Mouse (Mus musculus): Measurements from ENCODE around the gene Cops8. TPM values are rescaled to one million over a fixed set of nuclear protein-coding genes. Genes with fewer than 3 reads are reported as not detected.

The Cops8 gene
- 183 and 199 TPM in 2 replicates for polyA plus RNA-seq (2016; fragmentation: Nextera tagmentation; extraction: Ambion mirVana)

DNA sequence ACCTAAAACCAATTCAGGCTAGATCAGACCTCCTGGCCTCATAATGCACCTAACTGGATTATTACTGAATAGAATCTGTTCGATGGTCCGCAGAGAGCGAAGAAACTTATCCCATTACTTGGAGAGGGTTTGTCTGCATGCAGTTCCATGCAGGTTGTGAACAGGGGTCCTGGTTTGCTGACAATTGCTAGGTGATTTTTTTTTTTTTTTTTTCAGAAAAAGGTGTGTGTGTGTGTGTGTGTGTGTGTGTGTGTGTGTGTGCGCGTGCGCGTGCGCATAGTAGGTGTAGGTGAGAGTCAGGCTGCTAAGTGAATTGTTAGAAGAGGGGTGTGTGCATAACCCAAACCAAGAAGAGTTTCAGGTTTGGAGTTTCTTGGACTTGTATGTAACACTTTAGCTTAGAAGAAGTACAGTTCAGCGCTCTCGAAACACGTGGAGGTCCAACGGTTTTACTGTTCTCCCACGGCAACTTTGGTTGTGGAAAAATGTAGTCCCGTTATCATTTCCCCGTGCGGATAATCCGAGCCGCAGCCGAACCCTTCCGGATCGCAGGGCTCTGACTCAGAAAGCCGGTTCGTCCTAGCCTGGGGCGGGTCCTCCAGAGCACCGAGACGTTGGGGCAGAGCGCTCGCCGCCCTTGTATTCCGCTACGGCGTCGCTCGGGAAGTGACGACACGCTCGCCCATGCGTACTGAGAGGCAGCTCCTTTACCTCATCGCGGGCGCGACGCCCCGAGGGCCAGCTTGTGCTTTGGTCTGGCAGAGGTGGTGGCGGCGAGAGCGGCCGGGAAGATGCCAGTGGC, at the start of gene Cops8:
TSS of gene Cops8 (plus strand) at position 223 of the 802 bp plus-strand sequence.
- Histone ChIP-seq H3K9me3 (replicated peaks) (no peaks in the 10 kb centered on the region), H3K27me3 (ENCODE audit: low read depth, poor library complexity, severe bottlenecking) (no peaks in the 10 kb centered on the region), H3K4me3 (peak within 1 kb of the TSS; percentile 65), H3K27ac (replicated peaks) (peak within 1 kb of the TSS; percentile 82), H3K36me3 (peaks cover 27% of the 10 kb centered on the region), H3K4me1 (peaks cover 14% of the 10 kb centered on the region)
- DNase-seq (ENCODE audit: low spot score), result peak; percentile 96
- 5% methylated on average over 48 of the region's 48 CpGs for WGBS

DNA sequence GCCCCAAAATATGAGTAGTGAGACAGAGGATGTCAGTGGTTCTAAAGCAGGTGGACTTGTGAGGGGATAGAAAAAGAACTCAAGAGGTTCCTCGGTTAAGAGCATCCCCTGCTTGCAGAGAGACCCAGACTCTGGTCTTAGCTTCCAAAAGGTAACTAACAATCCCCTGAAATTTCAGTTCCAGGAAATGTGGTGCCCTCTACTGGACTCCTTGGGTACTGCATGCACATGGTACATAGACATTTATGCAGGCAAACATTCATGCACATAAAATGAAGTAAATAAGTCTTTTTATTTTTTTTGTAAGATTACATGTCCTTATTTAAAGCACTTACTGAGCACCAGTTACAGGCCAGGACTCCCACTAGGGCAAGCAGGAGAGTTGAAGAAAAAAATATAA, 45.6 kb upstream of the Cops8 start:
- H3K9me3 ChIP-seq (replicated peaks), result no peaks in the 10 kb centered on the region
- no peak overlapping the region for H3K27ac ChIP-seq (replicated peaks)
- no peaks in the 10 kb centered on the region for H3K36me3 ChIP-seq
- H3K4me1 ChIP-seq, result peaks cover 16% of the 10 kb centered on the region
- WGBS, result 83% methylated on average over 1 of the region's 1 CpGs
- no peaks in the 10 kb centered on the region for H3K27me3 ChIP-seq (ENCODE audit: low read depth, poor library complexity, severe bottlenecking)
- H3K4me3 ChIP-seq, result no peak overlapping the region
- DNase-seq (ENCODE audit: low spot score), result peak; percentile 31

DNA sequence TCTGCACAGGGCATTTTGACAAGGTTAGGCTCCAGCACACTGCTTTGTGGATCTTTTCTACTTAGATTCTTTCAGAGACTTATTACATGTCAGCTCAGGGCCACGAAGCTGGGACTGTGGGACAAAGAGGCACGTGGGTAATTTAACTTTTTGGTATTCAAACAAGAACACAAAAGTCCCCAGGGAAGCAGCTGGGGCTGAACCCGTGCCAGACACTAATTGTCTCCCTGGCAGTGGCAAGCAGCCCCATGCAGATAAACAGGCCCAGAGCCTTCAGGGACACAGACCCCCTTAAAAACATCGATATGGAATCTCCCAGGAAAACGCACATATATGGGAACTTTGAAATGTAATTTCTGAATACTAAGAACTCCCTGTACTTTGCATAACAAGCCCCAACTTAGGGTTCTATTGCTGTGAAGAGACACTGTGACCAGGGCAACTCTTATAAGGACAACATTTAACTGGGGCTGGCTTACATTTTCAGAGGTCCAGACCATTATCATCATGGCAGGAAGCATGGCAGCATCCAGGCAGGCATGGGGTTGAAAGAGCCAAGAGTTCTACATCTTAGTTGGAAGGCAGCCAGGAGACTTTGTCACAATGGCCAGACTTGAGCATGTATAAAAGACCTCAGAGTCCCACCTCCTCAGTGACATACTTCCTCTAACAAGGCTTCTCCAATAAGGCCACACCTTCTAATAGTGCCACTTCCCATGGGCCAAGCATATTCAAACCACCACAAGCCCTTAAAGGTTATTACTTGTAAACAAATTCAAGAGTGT, 41.6 kb upstream of the Cops8 start:
- Histone ChIP-seq H3K27me3 (ENCODE audit: low read depth, poor library complexity, severe bottlenecking) (no peaks in the 10 kb centered on the region), H3K36me3 (no peaks in the 10 kb centered on the region), H3K4me3 (no peak overlapping the region), H3K27ac (replicated peaks) (0 out of 2 replicates have a peak overlapping the region, but pooled peaks have one; percentile 23), H3K4me1 (peaks cover 17% of the 10 kb centered on the region; the same call in 1 of the 2 replicates), H3K9me3 (replicated peaks) (no peaks in the 10 kb centered on the region)
- WGBS, result 63% methylated on average over 5 of the region's 5 CpGs
- no peak for DNase-seq (ENCODE audit: low spot score)

DNA sequence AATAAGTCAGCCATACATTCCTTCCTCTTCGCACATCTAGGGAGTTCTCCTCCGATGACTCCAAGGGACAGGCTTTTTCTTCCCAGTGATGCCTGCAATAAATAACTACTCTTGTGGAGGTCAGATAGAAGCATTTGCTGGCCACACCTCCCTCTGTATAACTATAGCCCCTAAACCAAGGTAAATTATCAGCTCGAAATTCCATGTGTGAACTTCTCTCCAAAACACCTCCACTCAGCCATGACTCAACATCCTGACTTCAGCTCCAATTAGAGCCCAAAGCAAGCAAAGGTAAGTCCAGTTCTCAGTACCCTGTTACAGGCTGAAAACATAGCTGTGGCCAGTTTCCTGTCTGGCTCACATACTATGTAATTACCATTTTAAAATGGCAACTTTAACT, 38.8 kb upstream of the Cops8 start:
- Histone ChIP-seq H3K4me1 (peaks cover 30% of the 10 kb centered on the region), H3K9me3 (replicated peaks) (no peaks in the 10 kb centered on the region), H3K27ac (replicated peaks) (no peak overlapping the region), H3K27me3 (ENCODE audit: low read depth, poor library complexity, severe bottlenecking) (no peaks in the 10 kb centered on the region), H3K36me3 (no peaks in the 10 kb centered on the region), H3K4me3 (no peak overlapping the region)
- WGBS, result 88% methylated on average over 3 of the region's 3 CpGs
- DNase-seq (ENCODE audit: low spot score), result no peak

DNA sequence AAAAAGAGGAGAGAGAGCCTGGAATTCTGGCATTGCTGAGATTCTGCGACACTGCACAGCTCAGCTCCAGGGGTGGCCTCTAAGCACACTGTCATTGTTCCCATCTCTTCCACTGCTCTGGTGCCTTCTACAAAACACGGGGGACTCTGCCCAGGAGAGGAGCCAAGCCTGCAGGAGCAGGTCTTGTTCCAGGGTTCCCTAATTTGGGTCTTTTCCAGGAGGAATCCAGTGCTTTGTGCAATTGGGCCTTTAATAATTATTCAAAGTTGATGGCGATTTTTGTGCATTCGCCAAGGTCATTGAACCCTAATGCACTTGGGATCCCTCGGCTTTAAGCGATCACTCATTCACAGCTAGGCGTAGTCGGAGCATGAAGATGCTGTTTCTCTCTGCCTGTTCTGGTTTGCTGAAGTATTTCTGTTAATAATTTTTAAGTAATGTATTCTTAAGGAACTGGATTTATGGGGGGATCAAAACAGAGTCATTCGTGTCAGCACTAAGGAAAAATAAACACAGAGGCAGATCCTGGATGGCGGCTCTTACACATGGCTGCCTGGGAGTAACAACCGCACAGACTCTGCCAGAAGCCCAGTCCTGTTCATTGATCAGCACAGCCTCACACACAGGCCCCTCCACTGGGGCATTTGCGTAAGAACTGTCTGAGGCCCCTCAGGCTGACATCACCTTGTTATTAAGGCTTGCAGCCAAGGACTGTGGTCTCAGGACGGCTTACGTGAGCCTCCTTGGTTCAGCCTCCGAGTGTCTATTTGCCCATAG, 35.9 kb upstream of the Cops8 start:
- H3K27ac ChIP-seq (replicated peaks), result peak overlapping the region; percentile 19
- no peaks in the 10 kb centered on the region for H3K36me3 ChIP-seq
- WGBS, result 72% methylated on average over 15 of the region's 15 CpGs
- no peak overlapping the region for H3K4me3 ChIP-seq
- peaks cover 24% of the 10 kb centered on the region for H3K4me1 ChIP-seq
- no peak for DNase-seq (ENCODE audit: low spot score)
- no peaks in the 10 kb centered on the region; the same call in 1 of the 2 replicates for H3K9me3 ChIP-seq (replicated peaks)
- no peaks in the 10 kb centered on the region for H3K27me3 ChIP-seq (ENCODE audit: low read depth, poor library complexity, severe bottlenecking)

DNA sequence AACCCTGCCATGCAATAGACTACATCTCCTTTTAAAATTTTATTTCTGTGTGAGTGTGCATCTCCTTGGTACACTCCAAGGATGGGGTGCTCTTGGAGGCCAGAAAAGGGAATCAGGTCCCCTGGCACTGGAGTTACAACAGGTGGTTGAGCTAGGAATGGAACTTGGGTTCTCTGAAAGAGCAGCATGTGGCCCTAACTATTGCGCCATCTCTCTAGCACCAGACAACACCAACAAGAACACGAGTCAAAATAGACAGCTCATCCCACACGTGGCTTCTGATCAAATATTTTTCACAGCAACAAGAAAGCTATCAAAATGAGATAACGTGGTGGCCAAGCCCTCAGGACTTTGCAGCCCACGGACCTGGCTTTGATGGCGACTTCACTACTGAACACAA, 28.9 kb upstream of the Cops8 start:
- no peaks in the 10 kb centered on the region for H3K36me3 ChIP-seq
- no peaks in the 10 kb centered on the region; the same call in 1 of the 2 replicates for H3K27me3 ChIP-seq (ENCODE audit: low read depth, poor library complexity, severe bottlenecking)
- H3K9me3 ChIP-seq (replicated peaks), result no peaks in the 10 kb centered on the region; the same call in 1 of the 2 replicates
- peaks cover 26% of the 10 kb centered on the region for H3K4me1 ChIP-seq
- no peak overlapping the region for H3K4me3 ChIP-seq
- no peak for DNase-seq (ENCODE audit: low spot score)
- no peak overlapping the region for H3K27ac ChIP-seq (replicated peaks)
- 90% methylated on average over 6 of the region's 6 CpGs for WGBS

DNA sequence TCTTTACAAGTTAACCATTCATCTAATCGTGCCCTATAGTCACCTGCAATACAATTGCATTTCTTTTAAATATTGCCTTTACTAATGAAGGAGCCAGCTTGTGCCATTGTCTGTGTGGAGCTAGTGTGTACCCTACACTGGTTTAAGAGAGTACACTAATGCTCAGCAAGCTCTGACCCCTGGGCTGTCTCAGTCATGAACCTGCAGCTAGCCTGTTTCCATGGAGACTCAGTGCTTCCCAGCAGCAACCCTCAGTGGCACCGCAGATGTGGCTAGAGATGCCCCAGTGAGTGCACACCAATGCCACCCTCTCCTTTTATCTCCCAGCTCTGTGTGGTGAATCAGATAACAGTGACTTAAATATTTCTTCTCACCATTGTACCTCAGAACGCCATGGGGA, 27.9 kb upstream of the Cops8 start:
- Histone ChIP-seq H3K4me3 (no peak overlapping the region), H3K27me3 (ENCODE audit: low read depth, poor library complexity, severe bottlenecking) (no peaks in the 10 kb centered on the region; the same call in 1 of the 2 replicates), H3K36me3 (no peaks in the 10 kb centered on the region), H3K27ac (replicated peaks) (peak overlapping the region; percentile 46; the same call in 1 of the 2 replicates), H3K4me1 (peaks cover 26% of the 10 kb centered on the region), H3K9me3 (replicated peaks) (no peaks in the 10 kb centered on the region; the same call in 1 of the 2 replicates)
- 58% methylated on average over 3 of the region's 3 CpGs for WGBS
- no peak for DNase-seq (ENCODE audit: low spot score)

DNA sequence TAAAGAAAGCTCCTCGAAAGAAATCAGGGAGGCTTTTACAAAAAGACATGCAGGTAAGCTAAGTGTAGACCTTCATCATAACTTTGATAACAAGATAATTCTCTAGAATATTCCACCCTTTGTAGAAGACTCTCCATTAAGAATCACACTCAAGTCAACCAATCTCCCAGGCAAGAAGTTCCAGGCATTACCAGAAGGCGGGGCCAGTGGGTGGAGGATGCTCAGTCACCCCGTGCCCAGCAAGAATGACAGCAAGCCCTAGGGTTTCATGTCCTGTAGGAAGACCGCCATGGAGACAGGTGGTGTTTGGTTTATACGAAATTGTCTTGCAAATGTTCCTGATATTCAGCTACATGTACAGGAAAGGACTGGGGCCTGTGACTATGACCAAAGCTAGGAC, 25.4 kb upstream of the Cops8 start:
- Histone ChIP-seq H3K27ac (replicated peaks) (no peak overlapping the region), H3K27me3 (ENCODE audit: low read depth, poor library complexity, severe bottlenecking) (no peaks in the 10 kb centered on the region; the same call in 1 of the 2 replicates), H3K9me3 (replicated peaks) (no peaks in the 10 kb centered on the region), H3K36me3 (no peaks in the 10 kb centered on the region), H3K4me1 (peaks cover 26% of the 10 kb centered on the region), H3K4me3 (no peak overlapping the region)
- no peak for DNase-seq (ENCODE audit: low spot score)
- WGBS, result 68% methylated on average over 5 of the region's 5 CpGs

DNA sequence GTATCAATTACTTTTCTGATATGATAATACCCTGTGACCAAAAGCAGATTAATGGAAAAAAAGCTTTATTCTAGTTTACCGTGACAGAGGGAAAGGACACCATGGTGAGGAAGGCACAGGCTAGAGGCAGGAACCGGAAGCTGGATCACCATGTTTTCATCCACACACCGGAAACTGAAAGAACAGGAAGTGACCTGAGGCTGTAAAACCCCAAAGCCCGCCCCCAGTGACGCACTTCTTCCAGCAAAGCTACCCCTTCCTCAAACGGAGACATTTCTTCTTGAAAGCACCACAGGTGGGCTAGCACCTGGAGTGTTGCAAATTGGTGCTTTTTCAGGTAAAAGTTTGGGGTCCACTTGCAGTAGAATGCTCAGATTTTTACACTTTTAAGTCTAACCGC, 20.1 kb upstream of the Cops8 start:
- Histone ChIP-seq H3K27ac (replicated peaks) (no peak overlapping the region), H3K4me1 (peaks cover 7% of the 10 kb centered on the region), H3K36me3 (no peaks in the 10 kb centered on the region), H3K27me3 (ENCODE audit: low read depth, poor library complexity, severe bottlenecking) (peaks cover 12% of the 10 kb centered on the region), H3K9me3 (replicated peaks) (no peaks in the 10 kb centered on the region), H3K4me3 (no peak overlapping the region)
- DNase-seq (ENCODE audit: low spot score), result no peak
- 76% methylated on average over 7 of the region's 7 CpGs for WGBS

DNA sequence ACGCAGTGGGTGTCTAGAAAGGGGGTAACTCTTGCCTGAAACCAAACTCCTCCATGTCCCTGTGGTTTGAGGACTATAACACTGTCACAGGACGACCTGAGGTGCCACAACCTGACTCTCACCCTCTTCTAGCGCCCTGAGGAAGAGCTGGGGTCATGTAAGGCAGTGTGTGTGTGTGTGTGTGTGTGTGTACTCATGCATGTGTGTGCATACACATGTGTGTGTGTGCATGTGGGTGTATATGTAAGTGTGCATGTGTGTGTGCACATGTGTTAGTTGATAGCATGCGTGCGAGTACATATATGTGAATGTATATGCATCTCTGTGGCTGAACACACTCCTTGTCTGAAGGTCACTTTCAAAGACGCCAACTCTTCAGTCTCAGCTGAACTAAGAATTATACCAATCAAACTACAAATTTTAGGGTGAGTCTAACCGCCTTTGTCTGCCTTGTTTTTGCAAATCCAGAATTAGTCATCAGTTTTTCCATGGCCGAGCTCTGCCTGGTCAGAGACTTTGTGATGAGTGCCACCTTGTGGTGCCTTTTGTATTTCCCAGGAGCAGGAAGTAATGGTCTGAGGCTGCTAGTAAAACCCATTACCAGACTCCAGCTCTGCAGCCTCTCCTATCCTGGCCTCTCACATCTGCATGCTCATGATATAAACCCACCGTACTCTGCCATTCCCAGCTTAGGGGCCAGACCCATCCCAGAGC, 14.6 kb upstream of the Cops8 start:
- WGBS, result 64% methylated on average over 9 of the region's 9 CpGs

DNA sequence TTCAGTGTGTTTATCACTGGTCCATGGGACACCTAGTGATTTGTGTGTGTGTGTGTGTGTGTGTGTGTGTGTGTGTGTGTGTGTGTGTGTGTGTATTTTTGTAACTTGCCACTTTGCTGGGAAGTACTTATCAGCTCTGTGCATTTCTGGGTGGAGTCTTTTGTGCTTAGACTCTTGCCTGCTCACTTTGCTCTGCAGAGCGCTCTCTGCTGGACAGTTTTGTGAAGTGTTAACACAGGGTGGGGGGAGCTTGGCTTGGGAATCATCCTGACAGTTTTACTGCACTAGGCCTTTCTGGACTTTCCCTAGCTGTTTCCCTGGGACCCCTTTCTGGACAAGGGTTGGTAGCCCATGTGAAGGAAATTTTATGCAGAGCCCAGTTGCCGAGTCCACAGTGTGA, 12.0 kb upstream of the Cops8 start:
- peak; percentile 73 for DNase-seq (ENCODE audit: low spot score)
- H3K27ac ChIP-seq (replicated peaks), result peak overlapping the region; percentile 71
- 38% methylated on average over 2 of the region's 2 CpGs for WGBS
- H3K4me3 ChIP-seq, result no peak overlapping the region
- no peaks in the 10 kb centered on the region; the same call in 1 of the 2 replicates for H3K9me3 ChIP-seq (replicated peaks)
- peaks cover 35% of the 10 kb centered on the region for H3K27me3 ChIP-seq (ENCODE audit: low read depth, poor library complexity, severe bottlenecking)
- peaks cover 24% of the 10 kb centered on the region for H3K4me1 ChIP-seq
- no peaks in the 10 kb centered on the region for H3K36me3 ChIP-seq

More for the DNA sequence above, 14.6 kb upstream of the Cops8 start:
- Histone ChIP-seq H3K27me3 (ENCODE audit: low read depth, poor library complexity, severe bottlenecking) (peaks cover 28% of the 10 kb centered on the region), H3K27ac (replicated peaks) (peak overlapping the region; percentile 70), H3K4me3 (no peak overlapping the region), H3K4me1 (peaks cover 24% of the 10 kb centered on the region), H3K36me3 (no peaks in the 10 kb centered on the region), H3K9me3 (replicated peaks) (no peaks in the 10 kb centered on the region)
- peak; percentile 74 for DNase-seq (ENCODE audit: low spot score)

DNA sequence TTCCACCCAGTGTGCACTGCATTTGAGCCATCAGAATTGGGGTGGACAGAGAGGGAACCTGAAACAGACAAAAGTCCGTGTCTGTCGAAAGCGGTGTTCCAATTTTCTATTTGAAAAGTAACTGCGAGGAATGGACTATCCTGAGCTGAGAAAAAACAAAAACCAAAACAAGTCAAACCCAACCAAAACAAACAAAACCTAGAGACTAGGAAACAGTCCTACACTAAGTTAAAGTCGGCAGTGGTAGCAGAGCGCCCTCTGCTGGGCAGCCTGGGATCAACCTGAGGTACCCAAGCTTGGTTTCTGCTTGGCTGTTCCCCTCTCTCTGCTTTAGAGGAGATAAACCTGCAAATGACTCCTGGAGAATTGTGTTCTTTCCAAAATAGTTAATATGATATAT, 10.0 kb upstream of the Cops8 start:
- Histone ChIP-seq H3K27me3 (ENCODE audit: low read depth, poor library complexity, severe bottlenecking) (peaks cover 24% of the 10 kb centered on the region), H3K9me3 (replicated peaks) (no peaks in the 10 kb centered on the region; the same call in 1 of the 2 replicates), H3K4me1 (peaks cover 15% of the 10 kb centered on the region), H3K27ac (replicated peaks) (no peak overlapping the region), H3K4me3 (no peak overlapping the region), H3K36me3 (no peaks in the 10 kb centered on the region)
- 20% methylated on average over 6 of the region's 6 CpGs for WGBS
- DNase-seq (ENCODE audit: low spot score), result peak; percentile 80
